22 mouse cellular contexts compared by ENCODE assay signal in genomic region chr12:119410956-119411355, GRCm38 (mm10).
"Had no signal": no experiment of that assay in that cellular context is flagged by ENCODE, and none has a peak within 500 bp of the region (broad histone marks: within the 10 kb centered on the region; RNA-seq: fewer than 3 reads in every experiment).

No protein-coding gene starts in this region.

- H3K4me3 ChIP-seq: liver, embryonic 15.5 days; lung, embryonic 15.5 days; megakaryocyte, embryonic 14.5 days; myocyte; neural tube, embryonic 13.5 days; neural tube, embryonic 15.5 days had no signal

- ATAC-seq: liver, postnatal 0 days; lung, postnatal 0 days; midbrain, embryonic 16.5 days had no signal

- H3K4me1 ChIP-seq: liver, embryonic 15.5 days; lung, embryonic 15.5 days; megakaryocyte, embryonic 14.5 days; neural tube, embryonic 13.5 days; neural tube, embryonic 15.5 days had no signal

- H3K27ac ChIP-seq: liver, embryonic 15.5 days; lung, embryonic 15.5 days; macrophage; neural tube, embryonic 13.5 days; neural tube, embryonic 15.5 days had no signal

- H3K27me3 ChIP-seq: liver, embryonic 15.5 days; lung, embryonic 15.5 days; megakaryocyte, embryonic 14.5 days; neural tube, embryonic 13.5 days; neural tube, embryonic 15.5 days had no signal

- H3K36me3 ChIP-seq: liver, embryonic 15.5 days; lung, embryonic 15.5 days; neural tube, embryonic 13.5 days; neural tube, embryonic 15.5 days had no signal

- DNase-seq: liver, postnatal 0 days; lung, adult 2 months; lung, postnatal 14 days; lung, postnatal 36 days; midbrain, embryonic 14.5 days; retina, postnatal 1 day; right cerebral cortex, postnatal 25 days; right cerebral cortex, postnatal 4 days; spleen, adult 18-20 months; thymus, adult 18-20 months; thymus, postnatal 14 days; thymus, postnatal 36 days had no signal

- H3K9me3 ChIP-seq: liver, embryonic 15.5 days; lung, embryonic 15.5 days; megakaryocyte, embryonic 14.5 days; neural tube, embryonic 13.5 days; neural tube, embryonic 15.5 days had no signal

- H3K4me2 ChIP-seq: liver, embryonic 15.5 days; lung, embryonic 15.5 days; midbrain, embryonic 11.5 days; neural tube, embryonic 13.5 days; neural tube, embryonic 15.5 days had no signal

- H3K9ac ChIP-seq: liver, embryonic 15.5 days; liver, postnatal 0 days; lung, embryonic 15.5 days; neural tube, embryonic 13.5 days; neural tube, embryonic 15.5 days had no signal
